Mouse (Mus musculus): ENCODE results near the gene Ranbp6.
A peak's percentile ranks its signal among the peaks of the same experiment; 100 is the strongest.

Ranbp6 gene

DNA sequence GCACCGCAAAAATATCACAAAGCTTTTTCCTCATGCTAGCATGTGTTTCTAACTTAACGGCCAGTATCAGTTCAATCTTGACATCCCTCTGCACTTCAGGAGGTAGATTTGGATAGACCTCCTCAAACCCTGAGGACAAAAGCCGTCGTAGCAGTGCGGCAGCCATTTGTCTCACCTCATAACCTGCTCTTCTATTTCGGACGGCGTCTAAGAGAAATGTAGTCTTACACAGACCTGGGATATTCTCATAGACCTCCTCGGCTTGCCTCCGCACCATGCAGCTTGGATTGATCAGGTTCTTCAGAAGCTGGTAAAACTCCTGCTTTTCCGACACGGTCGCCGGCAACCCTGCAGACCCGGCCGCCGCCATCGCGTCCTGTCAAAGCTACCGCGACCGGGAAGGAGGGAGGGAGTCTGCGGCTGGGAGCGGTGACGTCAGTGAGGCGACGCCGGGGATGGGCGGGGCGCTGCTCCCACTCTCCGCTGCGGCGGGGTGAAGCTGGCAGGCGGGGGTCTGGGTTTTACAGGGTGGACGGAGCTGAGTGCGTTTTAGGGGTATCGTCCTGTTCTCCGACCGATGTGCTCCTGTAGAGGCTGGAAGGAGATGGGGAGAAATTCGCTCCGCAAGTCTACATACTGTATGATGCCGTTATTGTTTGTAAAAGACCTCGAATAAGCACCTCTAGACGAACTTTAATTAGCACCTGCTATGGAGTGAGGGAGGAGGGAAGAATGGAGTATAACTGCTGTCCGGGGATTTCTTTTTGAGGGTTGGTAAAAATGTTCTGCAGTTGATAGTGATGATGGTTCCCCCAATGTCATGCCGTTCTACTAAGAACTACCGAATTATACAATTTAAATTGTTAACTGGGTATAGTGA, at the start of gene Ranbp6:
Gene Ranbp6 (minus strand): TSS at position 394 of the 880 bp plus-strand sequence.
- peak; percentile 93 to 94 for DNase-seq (ENCODE audit: low spot score in 2 of 2)

DNA sequence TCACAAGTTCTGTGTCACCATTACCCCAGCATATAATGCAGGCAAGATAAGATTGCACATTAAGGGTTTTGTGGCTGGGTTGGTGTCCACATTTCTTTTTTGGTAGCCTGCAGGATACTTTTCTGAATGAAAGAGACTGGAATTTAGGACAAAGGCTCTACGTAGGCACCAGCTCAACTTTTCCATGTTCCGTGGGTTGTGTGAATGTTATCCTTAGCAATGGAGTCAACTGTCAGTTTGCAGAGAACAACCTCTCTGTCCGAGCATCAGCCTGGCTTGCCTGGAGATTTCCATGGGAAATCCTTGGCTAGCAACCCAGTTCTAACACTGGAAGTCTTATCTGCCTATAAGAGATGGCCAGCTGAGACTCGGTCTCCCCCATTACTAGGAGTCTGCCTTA, 48.0 kb upstream of the Ranbp6 start:
- peak in 1 of 2 experiments; percentile 7 for DNase-seq (ENCODE audit: low spot score in 2 of 2)

DNA sequence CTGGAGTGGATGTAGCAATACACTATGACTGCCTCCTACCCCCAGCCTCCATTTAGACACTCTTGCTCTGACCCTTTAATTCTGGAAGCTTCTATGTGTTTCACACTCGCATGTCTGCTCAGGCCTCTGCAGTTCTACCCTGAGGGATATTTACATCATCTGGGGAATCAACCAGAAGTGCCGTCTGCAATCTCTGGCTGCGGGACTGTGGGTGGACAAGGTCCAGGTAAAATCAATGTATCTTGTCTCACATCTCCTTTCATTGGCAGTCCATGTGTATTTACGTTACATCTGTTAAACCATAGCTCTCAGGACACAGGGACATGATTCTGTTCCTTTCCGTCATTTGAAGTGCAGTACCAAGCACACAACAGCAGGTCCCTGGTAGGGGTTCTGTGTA, 44.5 kb upstream of the Ranbp6 start:
- DNase-seq (ENCODE audit: low spot score in 2 of 2), result no peak

DNA sequence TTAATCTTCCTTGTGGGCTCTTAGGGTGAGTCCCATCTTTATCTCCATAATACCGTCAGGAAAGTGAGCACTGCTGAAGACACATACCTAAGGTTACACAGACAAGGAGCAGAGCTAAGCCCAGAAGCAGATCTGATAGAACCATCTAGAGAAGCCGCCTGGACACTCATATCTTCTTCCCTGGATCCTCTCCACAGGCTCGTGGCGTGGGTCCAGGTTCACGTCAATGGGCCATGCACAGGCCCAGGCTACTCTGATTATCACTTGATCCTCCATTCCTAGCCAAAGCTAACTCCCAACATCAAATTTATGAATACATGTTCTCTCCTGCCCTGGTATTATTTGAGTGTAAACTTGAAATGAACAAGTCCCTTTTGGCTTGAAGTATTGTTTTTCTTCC, 40.9 kb upstream of the Ranbp6 start:
- DNase-seq (ENCODE audit: low spot score in 2 of 2), result no peak

DNA sequence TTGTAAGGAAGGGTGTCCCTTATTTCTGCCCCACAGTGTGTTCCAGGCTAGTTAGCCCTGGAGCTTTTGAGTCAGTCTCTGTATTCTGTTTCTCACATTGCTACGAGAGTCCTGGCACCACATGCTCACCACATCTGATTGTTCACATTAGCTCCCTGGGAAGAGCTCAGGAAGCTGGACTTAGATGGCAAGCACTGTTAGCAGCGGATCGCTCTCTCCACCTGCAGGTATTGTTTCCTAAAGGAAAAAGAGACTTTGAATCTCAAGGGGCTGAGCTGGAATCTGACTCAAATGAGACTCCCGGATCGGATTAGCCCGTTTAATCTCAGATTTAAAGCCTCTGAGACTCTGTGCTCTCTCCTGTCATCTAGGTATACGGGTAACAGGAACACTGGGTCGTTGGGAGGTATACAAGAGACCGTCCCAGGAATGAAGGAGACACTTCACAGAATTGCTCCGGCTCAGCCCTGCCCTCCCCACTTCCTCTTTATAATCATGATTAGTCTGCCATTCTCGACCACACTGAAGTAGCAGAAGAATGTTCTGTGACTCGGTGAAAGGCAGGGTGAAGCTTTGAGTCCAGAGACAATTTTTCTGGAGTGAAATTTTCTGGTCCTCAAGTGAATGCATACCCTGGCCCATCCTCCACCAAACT, 38.4 kb upstream of the Ranbp6 start:
- no peak for DNase-seq (ENCODE audit: low spot score in 2 of 2)

DNA sequence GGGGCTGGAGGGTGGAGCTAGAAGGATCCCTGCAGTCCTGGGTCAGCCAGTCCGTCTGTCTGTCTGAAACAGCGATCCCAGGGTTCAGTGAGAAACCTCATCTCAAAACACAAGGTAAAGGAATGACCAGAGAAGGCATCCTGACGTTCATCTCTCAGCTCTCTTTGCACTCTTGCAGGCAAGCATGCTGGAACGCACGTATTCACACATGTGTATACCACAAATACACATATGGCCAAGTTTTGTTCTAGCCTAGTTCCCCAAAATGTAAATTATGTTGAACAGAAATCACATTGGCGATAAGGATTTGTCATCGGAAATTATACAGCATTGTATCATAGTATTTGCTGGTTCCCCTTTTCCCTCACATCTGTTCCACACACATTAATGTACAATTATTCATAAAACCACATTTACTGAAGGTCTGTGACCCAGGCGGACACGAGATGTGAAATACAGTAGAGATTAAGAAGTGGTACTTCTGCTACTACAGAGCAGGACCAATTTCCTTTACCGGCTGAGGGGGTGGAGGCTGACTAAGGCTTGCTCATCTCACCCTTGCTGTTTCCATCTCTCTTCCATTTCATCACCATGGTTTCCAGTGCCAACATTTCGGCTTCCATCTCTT, 37.3 kb upstream of the Ranbp6 start:
- no peak for DNase-seq (ENCODE audit: low spot score in 2 of 2)

DNA sequence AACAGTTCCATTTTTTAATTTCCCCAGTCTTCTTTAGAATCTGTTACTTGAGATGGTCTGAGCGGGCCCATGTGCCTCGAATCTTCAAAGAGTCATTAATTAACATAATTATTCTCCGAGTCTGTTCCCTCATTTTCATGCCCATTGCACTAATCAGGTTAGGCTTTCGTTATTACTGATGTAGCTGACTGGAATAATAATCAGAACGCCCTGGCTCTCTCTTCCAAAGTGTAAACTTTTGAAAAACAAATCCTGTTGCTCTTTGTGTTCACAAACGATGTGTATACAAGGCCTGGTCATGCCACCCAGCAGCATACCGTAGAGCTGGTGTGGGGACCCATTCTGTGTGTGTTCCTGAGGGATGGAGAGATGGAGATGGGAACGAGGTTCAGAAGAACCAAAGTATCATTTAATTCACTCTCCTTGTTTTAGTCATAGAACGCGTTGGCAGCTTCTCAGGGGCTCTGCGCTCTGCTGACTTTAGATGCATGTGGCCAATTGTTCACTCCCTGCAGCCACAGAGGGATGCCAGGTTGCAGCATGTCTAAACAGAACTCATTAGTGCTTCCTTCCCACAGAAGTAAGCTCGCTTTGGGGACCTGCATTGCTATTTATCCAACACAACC, 31.4 kb upstream of the Ranbp6 start:
- DNase-seq (ENCODE audit: low spot score in 2 of 2), result peak in 1 of 2 experiments; percentile 19

DNA sequence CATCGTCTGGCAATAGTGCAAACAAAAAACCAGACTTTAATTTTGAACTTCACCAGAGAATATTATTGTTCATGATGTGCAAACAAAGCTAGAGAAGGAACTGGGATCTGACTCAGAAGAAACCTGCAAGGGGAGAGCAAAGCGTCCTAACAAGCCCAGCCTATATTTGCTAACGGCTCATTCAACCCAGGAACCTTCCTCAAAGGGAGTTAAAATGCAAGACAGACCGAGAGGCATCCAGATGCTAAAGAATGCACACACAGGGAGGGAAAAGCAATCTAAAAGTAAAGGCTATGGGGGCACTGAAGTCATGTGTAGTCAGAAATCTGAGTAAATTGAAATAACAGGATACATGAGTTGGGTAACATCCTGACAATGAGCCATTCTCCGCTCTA, 30.9 kb upstream of the Ranbp6 start:
- no peak for DNase-seq (ENCODE audit: low spot score in 2 of 2)

DNA sequence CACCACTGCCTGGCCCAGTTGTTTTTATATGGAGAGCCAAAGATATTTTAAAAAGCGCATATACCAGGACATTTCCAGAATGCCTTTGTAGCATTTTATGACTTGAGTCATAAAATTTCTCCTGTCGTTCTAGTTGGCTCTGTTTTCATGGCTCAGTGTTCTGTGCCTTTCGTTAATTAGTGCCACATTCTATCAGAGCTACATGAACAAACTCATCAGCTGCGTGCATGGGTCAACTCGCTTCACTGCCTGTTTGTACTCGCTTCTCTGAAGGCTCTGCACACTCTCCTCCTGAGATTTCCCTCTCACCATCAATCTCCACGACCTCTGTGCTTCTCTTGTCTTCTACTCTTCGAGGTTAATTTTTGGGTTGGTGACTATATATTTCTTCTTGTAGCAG, 30.2 kb upstream of the Ranbp6 start:
- no peak for DNase-seq (ENCODE audit: low spot score in 2 of 2)

DNA sequence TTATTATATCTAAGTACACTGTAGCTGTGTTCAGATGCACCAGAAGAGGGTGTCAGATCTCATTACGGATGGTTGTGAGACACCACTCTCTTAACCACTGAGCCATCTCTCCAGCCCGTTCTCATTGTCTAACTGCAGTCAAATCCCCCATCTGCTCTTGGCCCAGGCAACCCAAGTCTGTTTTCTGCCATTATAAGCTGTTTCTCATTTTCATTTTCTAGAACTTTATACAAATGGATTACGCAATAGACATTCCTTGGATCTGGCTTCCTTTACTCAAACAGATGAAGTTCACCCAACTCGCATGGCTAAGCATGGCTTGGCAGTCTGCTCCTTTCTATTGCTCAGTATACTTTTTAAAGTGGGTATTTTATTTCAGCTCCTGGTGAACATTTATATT, 27.9 kb upstream of the Ranbp6 start:
- no peak for DNase-seq (ENCODE audit: low spot score in 2 of 2)

DNA sequence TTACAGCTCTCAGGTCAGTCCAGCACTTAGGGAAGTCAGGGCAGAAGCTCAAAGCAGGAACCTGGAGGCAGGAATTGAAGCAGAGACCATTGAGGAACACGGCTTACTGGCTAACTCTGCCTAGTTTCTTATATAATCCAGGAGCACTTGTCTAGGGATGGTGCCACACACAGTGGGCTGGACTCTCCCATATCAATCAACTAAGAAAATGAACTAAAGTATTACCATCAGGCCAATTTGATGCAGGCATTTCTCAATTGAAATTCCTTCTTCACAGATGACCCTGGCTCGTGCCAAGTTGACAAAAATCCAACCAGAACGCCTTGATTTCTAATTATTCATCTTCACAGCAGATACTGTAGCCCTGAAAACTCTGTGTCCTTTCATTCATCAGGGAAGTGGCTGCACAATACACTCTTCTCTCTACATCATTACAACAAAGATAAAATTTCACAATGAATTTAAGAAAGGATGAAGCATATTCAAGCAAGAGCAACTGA, 25.9 kb upstream of the Ranbp6 start:
- no peak for DNase-seq (ENCODE audit: low spot score in 2 of 2)

DNA sequence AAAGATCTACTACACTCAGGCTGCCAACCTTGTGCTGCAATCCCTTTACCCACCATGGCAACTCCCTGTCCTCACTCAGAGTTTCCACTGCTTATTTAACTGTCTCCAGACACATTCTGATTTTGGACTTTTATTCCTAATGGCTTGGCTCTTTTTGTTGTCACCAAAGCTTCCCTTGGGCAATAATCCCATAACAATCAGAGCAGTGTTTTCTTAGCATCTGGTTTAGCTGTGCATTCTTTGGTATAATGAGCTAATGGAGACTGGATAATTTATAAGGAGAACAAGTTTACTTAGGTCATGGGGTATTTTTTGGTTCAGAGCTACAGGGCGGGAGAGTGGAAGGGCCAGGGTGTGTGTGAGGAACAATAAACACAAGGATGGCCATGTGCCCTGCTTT, 25.4 kb upstream of the Ranbp6 start:
- DNase-seq (ENCODE audit: low spot score in 2 of 2), result no peak

DNA sequence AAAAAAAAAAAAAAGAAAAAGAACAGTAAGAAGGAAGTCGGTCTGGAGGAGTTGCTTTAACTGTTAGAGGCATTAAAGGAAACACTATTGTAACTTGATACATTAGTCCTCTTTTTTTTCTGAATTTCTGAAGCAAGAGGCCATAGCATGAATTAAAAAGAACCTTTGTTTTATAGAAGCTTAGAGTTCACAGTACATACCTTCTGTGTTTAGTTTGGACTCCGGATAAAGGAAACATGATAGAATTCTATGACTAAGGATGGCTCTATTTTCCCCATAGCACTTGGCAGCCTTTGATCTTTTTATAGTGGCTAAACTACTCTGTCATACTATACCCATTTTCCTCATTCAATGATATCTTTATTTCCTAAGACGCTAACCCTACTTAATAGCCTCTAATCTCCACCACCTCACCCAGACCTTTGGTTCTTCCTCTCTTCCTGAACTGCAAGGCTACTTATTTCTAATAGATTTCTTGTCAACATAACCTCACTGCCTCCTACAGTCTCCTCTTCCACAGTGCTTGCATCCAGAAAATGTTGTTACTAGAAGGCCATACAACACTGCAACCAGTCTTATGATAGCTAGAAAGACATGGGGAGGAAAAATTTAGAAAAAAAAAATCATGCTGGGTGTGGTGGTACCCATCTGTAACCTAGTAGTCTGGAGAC, 22.7 kb upstream of the Ranbp6 start:
- DNase-seq (ENCODE audit: low spot score in 2 of 2), result no peak

DNA sequence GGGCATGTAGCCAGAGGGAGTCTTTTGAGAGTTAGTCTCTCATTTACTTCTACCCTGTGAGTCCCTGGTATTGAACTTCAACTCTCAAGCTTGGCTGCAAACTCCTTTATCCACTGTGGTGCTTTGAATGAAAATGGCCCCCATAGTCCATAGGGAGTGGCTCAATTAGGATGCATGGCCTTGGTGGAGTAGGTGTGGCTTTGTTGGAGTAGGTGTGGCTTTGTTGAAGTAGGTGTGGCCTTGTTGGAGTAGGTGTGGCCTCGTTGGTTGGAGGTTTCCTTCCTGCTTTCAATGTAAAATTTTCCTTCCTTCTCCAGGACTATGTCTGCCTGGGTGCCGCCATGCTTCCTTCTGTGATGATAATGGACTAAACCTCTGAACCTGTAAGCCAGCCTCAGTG, 18.1 kb upstream of the Ranbp6 start:
- DNase-seq (ENCODE audit: low spot score in 2 of 2), result no peak

DNA sequence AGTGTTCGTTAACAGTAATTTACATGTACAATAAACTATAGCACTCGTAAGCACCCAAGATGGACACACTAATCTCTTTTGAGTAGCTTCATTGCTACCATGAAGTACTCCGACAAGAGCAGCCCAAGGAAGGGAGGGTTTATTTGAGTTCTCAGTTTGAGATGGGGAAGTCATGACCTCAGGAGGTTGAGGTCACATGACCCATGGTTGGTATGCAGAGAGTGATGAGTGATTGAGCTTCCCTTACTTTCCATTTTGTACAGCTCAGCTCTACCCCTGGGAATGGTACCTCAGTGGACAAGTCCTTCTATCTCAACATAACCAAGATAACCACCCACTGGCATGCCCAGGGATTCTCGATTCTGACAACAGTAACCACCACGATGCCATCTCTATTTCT, 15.8 kb upstream of the Ranbp6 start:
- DNase-seq (ENCODE audit: low spot score in 2 of 2), result no peak

DNA sequence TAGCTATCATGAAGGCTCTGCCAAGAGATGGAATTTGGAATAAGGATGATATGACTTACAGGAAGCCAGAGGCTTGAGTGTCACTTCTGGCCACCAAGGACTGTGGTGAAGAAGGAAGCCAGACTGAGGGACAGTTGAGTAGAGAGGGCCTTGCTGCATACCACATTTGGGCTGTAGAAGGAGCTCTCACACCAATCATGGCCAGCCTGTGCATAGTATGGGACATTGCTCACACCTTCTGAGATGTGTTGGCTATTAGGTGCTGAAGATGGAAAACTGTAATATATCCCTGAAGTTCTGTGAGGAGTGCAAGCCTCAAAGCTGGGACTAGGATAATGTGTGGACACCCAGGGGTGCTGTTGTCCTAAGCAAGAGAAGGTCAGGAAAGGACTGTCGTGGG, 13.9 kb upstream of the Ranbp6 start:
- peak in 1 of 2 experiments; percentile 45 for DNase-seq (ENCODE audit: low spot score in 2 of 2)

DNA sequence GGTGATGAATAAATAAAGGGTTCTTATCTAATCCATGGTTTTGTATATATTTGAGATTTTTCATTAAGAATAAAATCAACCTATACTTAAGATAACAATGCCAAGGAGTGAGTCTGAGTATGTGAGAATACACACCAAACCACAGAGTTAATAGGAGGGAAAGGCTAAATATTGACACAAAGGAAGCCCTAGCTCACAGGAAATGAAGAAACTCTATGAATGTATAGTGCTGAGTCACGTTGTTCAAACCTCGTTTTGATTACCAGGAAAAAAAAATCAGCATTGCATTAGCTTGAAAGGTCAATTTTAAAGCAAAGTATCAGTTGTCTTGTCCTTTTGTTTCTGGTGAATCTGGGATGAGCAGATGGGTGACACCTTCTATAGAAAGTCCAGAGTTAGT, 12.2 kb upstream of the Ranbp6 start:
- no peak for DNase-seq (ENCODE audit: low spot score in 2 of 2)

DNA sequence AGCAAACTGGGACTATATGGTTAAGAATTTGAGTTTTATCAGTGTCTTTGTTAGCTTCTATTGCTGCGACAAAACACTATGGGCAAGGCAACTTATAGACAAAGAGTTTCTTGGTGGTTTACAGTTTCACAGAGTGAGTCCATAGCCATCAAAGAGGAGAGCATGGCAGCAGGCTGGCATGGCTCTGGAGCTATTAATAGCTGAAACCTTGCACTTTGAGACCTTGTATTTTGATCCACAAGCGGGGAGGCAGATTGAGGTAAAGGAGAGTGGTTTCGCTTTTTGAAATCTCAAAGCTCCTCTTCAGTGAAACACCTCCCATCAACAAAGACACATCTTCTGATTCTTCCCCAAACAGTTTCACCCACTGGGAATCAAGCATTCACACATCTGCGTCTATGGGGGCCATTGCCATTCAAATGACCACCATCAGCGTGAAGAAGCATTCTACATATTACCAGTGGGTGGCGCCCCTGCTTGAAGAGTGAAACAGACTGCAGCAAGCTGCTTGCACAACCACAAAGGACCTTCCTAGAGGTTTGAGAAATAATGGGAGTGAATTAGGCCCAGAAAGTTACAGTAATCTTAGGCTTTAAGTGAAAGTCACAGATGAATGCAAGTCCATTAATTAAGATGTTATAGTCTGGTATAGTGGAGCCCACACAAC, 11.4 kb upstream of the Ranbp6 start:
- DNase-seq (ENCODE audit: low spot score in 2 of 2), result peak in 1 of 2 experiments; percentile 24

DNA sequence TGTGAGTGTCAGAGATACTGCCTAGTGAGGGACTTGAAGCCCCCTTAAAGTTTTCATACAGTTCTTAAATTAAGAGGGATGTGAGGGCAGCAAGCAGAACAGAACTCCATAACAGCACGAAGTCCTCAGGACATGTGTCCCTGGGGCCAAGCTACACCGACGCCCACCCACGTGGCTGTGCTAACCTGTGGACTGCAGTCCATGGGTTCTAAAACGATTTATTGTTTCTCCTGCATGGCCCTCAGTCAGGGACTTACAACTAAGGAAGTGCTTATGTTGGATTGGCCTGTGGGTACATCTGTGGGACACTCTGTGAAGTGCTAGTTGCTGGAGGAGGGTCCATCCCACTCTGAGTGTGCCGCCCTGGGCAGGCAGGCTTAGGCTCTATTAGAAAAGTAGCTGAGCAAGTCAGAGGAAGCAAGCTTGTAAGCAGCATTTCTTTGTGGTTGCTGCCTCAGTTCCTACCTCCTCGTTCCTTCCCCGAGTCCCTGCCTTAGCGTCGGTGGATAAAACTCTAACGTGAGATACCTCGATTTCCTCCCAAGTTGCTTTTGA, 10.8 kb upstream of the Ranbp6 start:
- DNase-seq (ENCODE audit: low spot score in 2 of 2), result no peak

DNA sequence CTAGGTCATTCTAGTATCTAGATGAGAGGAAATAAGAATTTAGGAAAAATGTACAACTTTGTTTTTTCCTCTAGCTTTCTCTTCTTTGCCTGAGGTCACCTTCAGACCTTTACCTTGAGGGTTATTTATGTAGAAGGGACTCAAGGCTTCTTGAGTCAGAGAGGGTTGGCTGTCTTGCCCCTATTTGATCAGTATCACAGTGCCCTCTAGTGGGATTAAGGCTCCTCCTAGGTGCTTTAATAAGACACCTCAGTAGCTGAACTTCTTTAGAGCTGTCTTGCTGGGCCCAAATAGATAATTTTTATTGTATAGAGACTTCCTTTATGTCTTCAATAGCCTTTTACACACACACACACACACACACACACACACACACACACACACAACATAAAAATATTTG, 8.2 kb upstream of the Ranbp6 start:
- peak in 1 of 2 experiments; percentile 33 for DNase-seq (ENCODE audit: low spot score in 2 of 2)

DNA sequence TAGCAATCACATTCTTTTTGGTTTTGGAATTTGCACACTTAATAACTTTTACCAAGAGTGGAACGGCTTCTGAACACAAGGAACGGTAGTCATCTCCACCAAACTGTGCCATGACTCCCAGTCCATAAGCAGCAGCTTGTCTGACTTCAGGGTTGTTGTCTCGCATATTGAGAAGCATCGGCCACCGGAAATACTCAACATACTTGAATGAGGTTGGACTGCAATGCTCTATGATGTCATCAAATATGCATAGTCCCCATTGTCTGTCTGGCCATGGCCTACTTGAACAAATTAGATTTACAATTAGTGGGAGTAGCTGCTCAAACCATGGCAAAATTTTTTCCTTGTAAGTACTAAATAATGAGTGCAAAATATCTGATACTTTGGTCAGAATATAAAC, 2.8 kb downstream of the Ranbp6 start:
- DNase-seq (ENCODE audit: low spot score in 2 of 2), result no peak

Data from frontal cortex, postnatal 36 days (tissue).